Mouse (Mus musculus): ENCODE results near the gene Akr1cl.

- no peak for TF ChIP-seq CTCF (IDR thresholded peaks at IDR 0.05; ENCODE audit: control insufficient read depth, insufficient read depth, insufficient read length)
- no peak for TF ChIP-seq CEBPB (IDR thresholded peaks at IDR 0.05; ENCODE audit: low read depth)
- TF ChIP-seq MYOG (IDR thresholded peaks at IDR 0.05; ENCODE audit: control insufficient read depth, extremely low read depth, insufficient read length) = no peak
Measured at GRCm38 (mm10) chr1:65073589-65073988, 41.0 kb upstream of the Akr1cl start, which contains the start of gene Crygc.
